Mouse (Mus musculus) cerebellum, adult 2 months (tissue): Measurements from ENCODE around the gene Mip. TPM values are rescaled to one million over a fixed set of nuclear protein-coding genes. Genes with fewer than 3 reads are reported as not detected.
"Not testable (repeated sequence)": the region's sequence is repeated elsewhere in the genome, so short reads cannot be mapped to it uniquely, and the experiment has no call there.

Experiments used
- DNase-seq, 2 experiments: peaks; one replicate each; pipeline ENCODE4 v3.0.0; 2021
- H3K27ac ChIP-seq: fragments of 200-500 bp; 2 replicates; pipeline ENCODE4 v1.5.1; 2012; ENCODE audit warnings: low read length, control low read depth, inconsistent platforms; ENCODE audit not compliant: insufficient read depth
- H3K27me3 ChIP-seq: fragments of 200-500 bp; 2 replicates; pipeline ENCODE4 v1.6.1; 2012; ENCODE audit warnings: inconsistent platforms, mild to moderate bottlenecking, low read length, moderate library complexity; ENCODE audit not compliant: control insufficient read depth, insufficient read depth
- H3K4me1 ChIP-seq: fragments of 200-500 bp; 2 replicates; pipeline ENCODE4 v1.6.1; 2011; ENCODE audit warnings: low read length; ENCODE audit not compliant: control insufficient read depth, insufficient read depth
- H3K4me3 ChIP-seq: fragments of 200-500 bp; replicated peaks from 2 replicates; pipeline ENCODE3; 2011; ENCODE audit warnings: mild to moderate bottlenecking, low read depth, low read length, control low read depth; ENCODE audit not compliant: insufficient read depth
- CTCF ChIP-seq: fragments of 200-500 bp; IDR thresholded peaks from 2 replicates; pipeline ENCODE4 v1.5.1; 2011; ENCODE audit warnings: low read depth, mild to moderate bottlenecking, control low read depth, low read length, moderate library complexity, borderline replicate concordance; ENCODE audit not compliant: insufficient read depth
- POLR2A ChIP-seq: fragments of 200-500 bp; IDR thresholded peaks from 2 replicates; pipeline ENCODE4 v1.6.1; 2011; ENCODE audit warnings: low read length, control low read depth, borderline replicate concordance; ENCODE audit not compliant: insufficient read depth
- WGBS: fragments of 180-500 bp; shearing (Covaris S2); methylation state at CpG from one replicate; pipeline ENCODE4 v1.1.7; 2018; 5-methylcytosine and 5-hydroxymethylcytosine counted together
- polyA plus RNA-seq: library from polyadenylated mRNA; depleted of rRNA; stranded (reverse); fragments of >200 nt; gene quantifications from 2 replicates; pipeline ENCODE4 v1.2.3, GENCODE M21; 2012

The Mip gene
- polyA plus RNA-seq, 1 experiment, result not detected

GRCm38 (mm10) chr10:128212871-128213323 is 12.7 kb upstream of the Mip start:
- WGBS, result under 1% methylated on average over 18 of the region's 18 CpGs
- TF ChIP-seq CTCF, result peak; percentile 72
- no peak for TF ChIP-seq POLR2A
- Histone ChIP-seq H3K27me3 (no peaks in the 10 kb centered on the region), H3K4me1 (peaks cover 2% of the 10 kb centered on the region; the same call in 1 of the 2 replicates), H3K4me3 (peak overlapping the region; percentile 54), H3K27ac (peak overlapping the region; percentile 6; the same call in 1 of the 2 replicates)
- DNase-seq, result peak; percentile 76 to 82

GRCm38 (mm10) chr10:128214112-128214511 is 11.5 kb upstream of the Mip start:
- not testable (repeated sequence) for H3K27ac ChIP-seq, H3K27me3 ChIP-seq, DNase-seq, H3K4me3 ChIP-seq, H3K4me1 ChIP-seq
- 89% methylated on average over 4 of the region's 4 CpGs for WGBS

GRCm38 (mm10) chr10:128214981-128215380 is 10.7 kb upstream of the Mip start:
- WGBS, result 79% methylated on average over 5 of the region's 5 CpGs
- DNase-seq, result no peak
- Histone ChIP-seq H3K27ac (no peak overlapping the region), H3K4me3 (no peak overlapping the region), H3K27me3 (no peaks in the 10 kb centered on the region), H3K4me1 (peaks cover 2% of the 10 kb centered on the region; the same call in 1 of the 2 replicates)
- no peak for TF ChIP-seq CTCF

GRCm38 (mm10) chr10:128218387-128219117 is 7.1 kb upstream of the Mip start:
- H3K4me1 ChIP-seq, result no peaks in the 10 kb centered on the region; the same call in 1 of the 2 replicates
- no peak for DNase-seq
- WGBS, result 94% methylated on average over 18 of the region's 18 CpGs
- H3K4me3 ChIP-seq, result no peak overlapping the region
- no peak for TF ChIP-seq CTCF
- no peak for TF ChIP-seq POLR2A
- no peak overlapping the region for H3K27ac ChIP-seq
- no peaks in the 10 kb centered on the region for H3K27me3 ChIP-seq

- 63% methylated on average over 16 of the region's 16 CpGs for WGBS
- H3K27me3 ChIP-seq, result no peaks in the 10 kb centered on the region
Observed at GRCm38 (mm10) chr10:128221533-128222286, 3.9 kb upstream of the Mip start.

GRCm38 (mm10) chr10:128225064-128225463 is 574 bp upstream of the Mip start:
- Histone ChIP-seq H3K4me3 (no peak overlapping the region), H3K27ac (no peak overlapping the region), H3K27me3 (no peaks in the 10 kb centered on the region), H3K4me1 (no peaks in the 10 kb centered on the region; the same call in 1 of the 2 replicates)
- no peak for TF ChIP-seq POLR2A
- TF ChIP-seq CTCF, result no peak
- WGBS, result 46% methylated on average over 5 of the region's 5 CpGs
- no peak for DNase-seq

More at GRCm38 (mm10) chr10:128221533-128222286, 3.9 kb upstream of the Mip start:
- no peak overlapping the region for H3K4me3 ChIP-seq
- no peak overlapping the region for H3K27ac ChIP-seq
- no peak for TF ChIP-seq POLR2A
- no peak for TF ChIP-seq CTCF
- no peak for DNase-seq
- no peaks in the 10 kb centered on the region; the same call in 1 of the 2 replicates for H3K4me1 ChIP-seq

GRCm38 (mm10) chr10:128227592-128227991 is 2.0 kb downstream of the Mip start:
- 60% methylated on average over 9 of the region's 9 CpGs for WGBS
- no peak overlapping the region for H3K27ac ChIP-seq
- no peak overlapping the region for H3K4me3 ChIP-seq
- H3K27me3 ChIP-seq, result no peaks in the 10 kb centered on the region
- TF ChIP-seq CTCF, result no peak
- no peak for TF ChIP-seq POLR2A
- H3K4me1 ChIP-seq, result no peaks in the 10 kb centered on the region
- DNase-seq, result no peak

- H3K27ac ChIP-seq, result no peak overlapping the region
- WGBS, result 90% methylated on average over 8 of the region's 8 CpGs
- no peak for DNase-seq
- no peaks in the 10 kb centered on the region for H3K27me3 ChIP-seq
- H3K4me3 ChIP-seq, result no peak overlapping the region
- TF ChIP-seq POLR2A, result no peak
- no peak for TF ChIP-seq CTCF
- H3K4me1 ChIP-seq, result peaks cover 2% of the 10 kb centered on the region; the same call in 1 of the 2 replicates
Observed at GRCm38 (mm10) chr10:128228009-128228408, 2.4 kb downstream of the Mip start.
